ENCODE assay signal across 9 mouse cellular contexts in genomic region chr11:80184531-80185071, GRCm38 (mm10). TPM values are rescaled to one million over a fixed set of nuclear protein-coding genes. Genes with fewer than 3 reads are reported as not detected.
A peak's percentile ranks its signal among the peaks of the same experiment; 100 is the strongest.
DNase-seq lines count a peak whose midpoint lies in the region; ATAC-seq and TF ChIP-seq lines count a peak whose summit lies in the region.
"Had no signal": no experiment of that assay in that cellular context is flagged by ENCODE, and none has a peak within 500 bp of the region (broad histone marks: within the 10 kb centered on the region; RNA-seq: fewer than 3 reads in every experiment).

No protein-coding gene starts in this region.

- TF ChIP-seq EP300 in heart, postnatal 0 days (IDR thresholded peaks at IDR 0.05; ENCODE audit: low read depth): no peak

- peak overlapping the region; percentile 93 for H3K9ac ChIP-seq in heart, embryonic 15.5 days
- H3K9ac ChIP-seq in ES-E14 (ENCODE audit: insufficient read depth, low read depth, low read length, poor library complexity, severe bottlenecking): peak overlapping the region; percentile 88; the same call in 1 of the 2 replicates
- H3K9ac ChIP-seq in heart, postnatal 0 days (replicated peaks; ENCODE audit: low read depth, low read length): peak overlapping the region; percentile 93
- no peak overlapping the region for H3K9ac ChIP-seq in liver, embryonic 16.5 days (ENCODE audit: low read depth, low read length)

- in situ Hi-C loops in ES-E14 (cut with MboI; ENCODE audit: low sequenced_read_pairs in 2 of 2, unreplicated experiment in 2 of 2): no loop called here

- DNase-seq in heart, postnatal 4 days: no peak
- no peak for DNase-seq in ES-E14 (ENCODE audit: low read depth, low spot score)
- no peak for DNase-seq in heart, postnatal 0 days (ENCODE audit: low spot score)
- no peak for DNase-seq in thymus, adult 18-20 months
- DNase-seq in urinary bladder, postnatal 10 days (ENCODE audit: low spot score): no peak
- DNase-seq: layer of hippocampus, postnatal 36 days had no signal

- H3K4me3 ChIP-seq in heart, embryonic 15.5 days: peak overlapping the region; percentile 86
- peak overlapping the region; percentile 84 to 87 for H3K4me3 ChIP-seq in ES-E14 (ENCODE audit: insufficient read depth in 1 of 2, low read depth in 1 of 2, low read length in 2 of 2, poor library complexity in 1 of 2, severe bottlenecking in 1 of 2)
- H3K4me3 ChIP-seq in heart, postnatal 0 days (ENCODE audit: low read depth, low read length): peak overlapping the region; percentile 91
- H3K4me3 ChIP-seq in liver, embryonic 16.5 days (ENCODE audit: low read depth, low read length): peak overlapping the region; percentile 76

- H3K9me3 ChIP-seq in heart, embryonic 15.5 days (replicated peaks): no peaks in the 10 kb centered on the region
- no peaks in the 10 kb centered on the region for H3K9me3 ChIP-seq in ES-E14 (ENCODE audit: control insufficient read depth, insufficient read depth, low read depth, low read length)
- no peaks in the 10 kb centered on the region for H3K9me3 ChIP-seq in heart, postnatal 0 days (replicated peaks; ENCODE audit: control insufficient read depth, low read length)
- no peaks in the 10 kb centered on the region for H3K9me3 ChIP-seq in liver, embryonic 16.5 days (replicated peaks; ENCODE audit: control insufficient read depth, low read length)

- no peaks in the 10 kb centered on the region for H3K36me3 ChIP-seq in heart, embryonic 15.5 days
- H3K36me3 ChIP-seq in ES-E14 (ENCODE audit: control insufficient read depth, insufficient read depth, low read length, poor library complexity, severe bottlenecking): no peaks in the 10 kb centered on the region
- 0 out of 2 replicates have a peak, but pooled peaks cover 8% of the 10 kb centered on the region for H3K36me3 ChIP-seq in heart, postnatal 0 days (replicated peaks; ENCODE audit: control insufficient read depth, insufficient read depth, low read length)
- no peaks in the 10 kb centered on the region for H3K36me3 ChIP-seq in liver, embryonic 16.5 days (ENCODE audit: control insufficient read depth, insufficient read depth)

- no peak for ATAC-seq in heart, embryonic 15.5 days (replicated peaks; ENCODE audit: insufficient number of reproducible peaks, insufficient read depth, low FRiP score, low read depth)
- no peak for ATAC-seq in heart, postnatal 0 days (ENCODE audit: insufficient read depth, low read depth)
- no peak for ATAC-seq in liver, embryonic 16.5 days (ENCODE audit: low read depth)
- ATAC-seq in megakaryocyte progenitor cell, adult 5-6 weeks (replicated peaks; ENCODE audit: poor library complexity): no peak

- 81% methylated on average over 6 of the region's 6 CpGs for WGBS in heart, embryonic 15.5 days
- 86% methylated on average over 6 of the region's 6 CpGs for WGBS in heart, postnatal 0 days
- 75% methylated on average over 6 of the region's 6 CpGs for WGBS in liver, embryonic 16.5 days (ENCODE audit: insufficient replicate concordance)

- peak overlapping the region; percentile 93 for H3K27ac ChIP-seq in heart, embryonic 15.5 days
- H3K27ac ChIP-seq in ES-E14 (ENCODE audit: insufficient read depth, low read depth, low read length, poor library complexity, severe bottlenecking): no peak overlapping the region
- H3K27ac ChIP-seq in heart, postnatal 0 days (ENCODE audit: low read depth): peak overlapping the region; percentile 94; the same call in 1 of the 2 replicates
- H3K27ac ChIP-seq in liver, embryonic 16.5 days (ENCODE audit: low read length): no peak overlapping the region; the same call in 1 of the 2 replicates

- TF ChIP-seq CTCF in heart, postnatal 0 days (IDR thresholded peaks at IDR 0.05; ENCODE audit: low read depth): no peak

- H3K4me1 ChIP-seq in heart, embryonic 15.5 days (replicated peaks): peaks cover 12% of the 10 kb centered on the region
- H3K4me1 ChIP-seq in ES-E14 (ENCODE audit: control insufficient read depth in 2 of 2, insufficient read depth in 2 of 2, low read length in 2 of 2, poor library complexity in 1 of 2): 0 out of 4 replicates have a peak, but pooled peaks cover 0 to 3% of the 10 kb centered on the region in 2 experiments
- H3K4me1 ChIP-seq in heart, postnatal 0 days (ENCODE audit: control insufficient read depth, insufficient read depth): 0 out of 2 replicates have a peak, but pooled peaks cover 3% of the 10 kb centered on the region
- no peaks in the 10 kb centered on the region; the same call in 1 of the 2 replicates for H3K4me1 ChIP-seq in liver, embryonic 16.5 days (ENCODE audit: control insufficient read depth, low read depth, low read length)

- H3K27me3 ChIP-seq in heart, embryonic 15.5 days: no peaks in the 10 kb centered on the region
- no peaks in the 10 kb centered on the region for H3K27me3 ChIP-seq in heart, postnatal 0 days (ENCODE audit: control insufficient read depth, insufficient read depth, low read length)
- no peaks in the 10 kb centered on the region for H3K27me3 ChIP-seq in liver, embryonic 16.5 days (ENCODE audit: control insufficient read depth, insufficient read depth, low read depth, low read length)

- peak overlapping the region; percentile 70 for H3K4me2 ChIP-seq in heart, embryonic 15.5 days
- peak overlapping the region; percentile 78 for H3K4me2 ChIP-seq in heart, postnatal 0 days (ENCODE audit: low read depth, low read length)
- H3K4me2 ChIP-seq in liver, embryonic 16.5 days (ENCODE audit: low read depth, low read length): peak overlapping the region; percentile 66

TF ChIP-seq in ES-E14, 5 proteins besides CTCF, POLR2A, EP300 and RAD21:
- TF ChIP-seq HCFC1 (IDR thresholded peaks at IDR 0.05; ENCODE audit: borderline replicate concordance, insufficient read depth, low read length): no peak
- TF ChIP-seq MAFK (IDR thresholded peaks at IDR 0.05; ENCODE audit: insufficient read depth, low read depth, low read length): no peak
- no peak for TF ChIP-seq ZNF384 (IDR thresholded peaks at IDR 0.05; ENCODE audit: low read depth, low read length)
- no peak for TF ChIP-seq CHD2 (IDR thresholded peaks at IDR 0.05; ENCODE audit: low read depth, low read length)
- no peak for TF ChIP-seq ZC3H11A (IDR thresholded peaks at IDR 0.05; ENCODE audit: borderline replicate concordance, low read depth, low read length)

RNA-seq across cellular contexts. Expression of gene Rnf135, which starts 0.9 kb away (rescaled TPM):
- polyA plus RNA-seq in heart, embryonic 15.5 days (2015; fragmentation: Nextera tagmentation; extraction: Ambion mirVana): 11.5 and 13.0 TPM in 2 replicates
- total RNA-seq in heart, postnatal 4 days (2021): 1 to 10 TPM; 5.2 to 8.5 TPM
- total RNA-seq in ES-E14 (2012; rRNA removed): 3.4 and 5.2 TPM in 2 replicates
- total RNA-seq in heart, postnatal 0 days (2014; rRNA removed; ENCODE audit: low replicate concordance): 6.2 and 10.2 TPM in 2 replicates
- polyA plus RNA-seq in heart, postnatal 0 days (2015; fragmentation: Nextera tagmentation; extraction: Ambion mirVana): 11.7 and 12.9 TPM in 2 replicates
- polyA plus RNA-seq in liver, embryonic 16.5 days (2015; fragmentation: Nextera tagmentation; extraction: Ambion mirVana): 4.8 and 5.4 TPM in 2 replicates
- 4.5 and 7.9 TPM in 2 replicates for total RNA-seq in megakaryocyte progenitor cell, adult 5-6 weeks (2015)
- 4.8 and 6.5 TPM in 2 replicates for total RNA-seq in megakaryocyte progenitor cell, adult 5-6 weeks (2017)

RNA-seq across cellular contexts. Expression of gene Rhot1, which starts 24.2 kb away (rescaled TPM):
- 56.5 and 60.3 TPM in 2 replicates for polyA plus RNA-seq in heart, embryonic 15.5 days (2015; fragmentation: Nextera tagmentation; extraction: Ambion mirVana)
- 10 to 100 TPM; 62.6 to 63.8 TPM for total RNA-seq in heart, postnatal 4 days (2021)
- total RNA-seq in ES-E14 (2012; rRNA removed): 29.1 and 38.8 TPM in 2 replicates
- total RNA-seq in heart, postnatal 0 days (2014; rRNA removed; ENCODE audit: low replicate concordance): 77.3 and 89.3 TPM in 2 replicates
- polyA plus RNA-seq in heart, postnatal 0 days (2015; fragmentation: Nextera tagmentation; extraction: Ambion mirVana): 48.8 and 53.8 TPM in 2 replicates
- polyA plus RNA-seq in liver, embryonic 16.5 days (2015; fragmentation: Nextera tagmentation; extraction: Ambion mirVana): 19.6 and 20.2 TPM in 2 replicates
- 64.7 and 66.6 TPM in 2 replicates for total RNA-seq in megakaryocyte progenitor cell, adult 5-6 weeks (2015)
- 50.6 and 51.4 TPM in 2 replicates for total RNA-seq in megakaryocyte progenitor cell, adult 5-6 weeks (2017)

RNA-seq across cellular contexts. Expression of gene Adap2, which starts 30.7 kb away (rescaled TPM):
- 1.5 and 1.9 TPM in 2 replicates for polyA plus RNA-seq in heart, embryonic 15.5 days (2015; fragmentation: Nextera tagmentation; extraction: Ambion mirVana)
- total RNA-seq in heart, postnatal 4 days (2021): 1 to 10 TPM; 3.6 to 4.3 TPM
- 2.8 and 5.1 TPM in 2 replicates for total RNA-seq in ES-E14 (2012; rRNA removed)
- total RNA-seq in heart, postnatal 0 days (2014; rRNA removed; ENCODE audit: low replicate concordance): 17.0 and 20.0 TPM in 2 replicates
- polyA plus RNA-seq in heart, postnatal 0 days (2015; fragmentation: Nextera tagmentation; extraction: Ambion mirVana): 2.1 and 3.0 TPM in 2 replicates
- polyA plus RNA-seq in liver, embryonic 16.5 days (2015; fragmentation: Nextera tagmentation; extraction: Ambion mirVana): 7.0 and 7.3 TPM in 2 replicates
- 0.07 and 0.17 TPM in 2 replicates for total RNA-seq in megakaryocyte progenitor cell, adult 5-6 weeks (2015)
- 0.12 and 0.61 TPM in 2 replicates for total RNA-seq in megakaryocyte progenitor cell, adult 5-6 weeks (2017)

RNA-seq across cellular contexts. Expression of gene Tefm, which starts 42.6 kb away (rescaled TPM):
- polyA plus RNA-seq in heart, embryonic 15.5 days (2015; fragmentation: Nextera tagmentation; extraction: Ambion mirVana): 27.6 and 29.2 TPM in 2 replicates
- total RNA-seq in heart, postnatal 4 days (2021): 10 to 100 TPM; 19.1 to 19.5 TPM
- total RNA-seq in ES-E14 (2012; rRNA removed): 31.1 and 33.3 TPM in 2 replicates
- 32.4 and 40.3 TPM in 2 replicates for total RNA-seq in heart, postnatal 0 days (2014; rRNA removed; ENCODE audit: low replicate concordance)
- 37.6 and 39.9 TPM in 2 replicates for polyA plus RNA-seq in heart, postnatal 0 days (2015; fragmentation: Nextera tagmentation; extraction: Ambion mirVana)
- 11.4 and 13.4 TPM in 2 replicates for polyA plus RNA-seq in liver, embryonic 16.5 days (2015; fragmentation: Nextera tagmentation; extraction: Ambion mirVana)
- 26.8 and 28.9 TPM in 2 replicates for total RNA-seq in megakaryocyte progenitor cell, adult 5-6 weeks (2015)
- 21.1 and 27.3 TPM in 2 replicates for total RNA-seq in megakaryocyte progenitor cell, adult 5-6 weeks (2017)

Comparison
In these comparisons a context has a peak if more than half of its experiments do, and no peak if none do; other contexts are left out.
1. H3K27ac ChIP-seq: peak in heart, embryonic 15.5 days (single experiment) and heart, postnatal 0 days (single experiment); none in ES-E14 (single experiment) and liver, embryonic 16.5 days (single experiment).
2. Peak in every context shown above with its lines, with median percentiles within 50 percentile points of each other: H3K4me2 ChIP-seq and H3K4me3 ChIP-seq.